Mouse (Mus musculus) spleen, postnatal 14 days (tissue): ENCODE measurements around the gene Wdr27.
"Not testable (repeated sequence)": the region's sequence is repeated elsewhere in the genome, so short reads cannot be mapped to it uniquely, and the experiment has no call there.

ENCODE experiments used
- DNase-seq, 2 experiments: peaks; one replicate each; pipeline ENCODE4 v3.0.0; 2021 to 2022; ENCODE audit warnings: low spot score in 2 of 2

Gene Wdr27

DNA sequence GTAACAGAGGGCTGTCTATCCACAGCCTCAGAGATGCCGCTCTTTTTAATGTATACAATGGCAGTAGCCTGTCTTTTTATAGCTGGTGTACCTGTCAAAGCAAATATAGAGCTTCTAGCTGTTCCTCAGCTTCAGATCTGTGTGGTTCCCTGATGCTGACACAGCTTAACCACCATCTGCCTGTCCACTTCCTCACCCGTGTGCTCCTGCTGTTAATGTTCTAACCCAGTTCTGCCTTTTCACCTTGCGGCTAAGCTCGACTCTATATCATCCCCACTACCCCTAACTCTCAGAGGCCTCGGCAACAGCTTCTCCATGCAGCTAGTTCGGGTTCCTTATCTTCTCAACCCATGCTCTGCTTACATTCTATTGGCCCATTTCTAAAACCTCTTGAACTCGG, 12.3 kb downstream of the Wdr27 start:
- no peak for DNase-seq

DNA sequence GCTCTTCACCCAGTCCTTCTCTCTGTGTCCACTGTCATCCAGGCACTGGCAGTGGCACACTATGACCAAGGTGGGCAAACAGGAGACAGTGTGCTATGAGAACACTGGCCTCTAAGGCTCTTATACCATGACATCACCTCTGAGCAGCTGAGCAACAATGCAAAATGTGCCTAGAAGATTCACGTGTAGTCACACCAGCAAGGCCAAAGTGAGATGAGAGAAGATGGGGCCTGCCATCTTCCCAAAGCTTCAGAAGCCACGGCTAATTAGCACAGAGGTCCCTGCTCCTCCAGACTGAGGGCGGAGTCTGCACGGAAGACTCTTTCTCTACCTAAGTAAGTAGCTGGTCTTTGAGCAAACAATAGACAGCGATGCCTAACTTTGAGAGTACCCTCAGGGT, 14.3 kb downstream of the Wdr27 start:
- no peak for DNase-seq

GRCm38 (mm10) chr17:14927644-14928218, 15.2 kb downstream of the Wdr27 start:
- DNase-seq: no peak

- DNase-seq: no peak
Observed at GRCm38 (mm10) chr17:14921582-14921981, 21.4 kb downstream of the Wdr27 start.

DNA sequence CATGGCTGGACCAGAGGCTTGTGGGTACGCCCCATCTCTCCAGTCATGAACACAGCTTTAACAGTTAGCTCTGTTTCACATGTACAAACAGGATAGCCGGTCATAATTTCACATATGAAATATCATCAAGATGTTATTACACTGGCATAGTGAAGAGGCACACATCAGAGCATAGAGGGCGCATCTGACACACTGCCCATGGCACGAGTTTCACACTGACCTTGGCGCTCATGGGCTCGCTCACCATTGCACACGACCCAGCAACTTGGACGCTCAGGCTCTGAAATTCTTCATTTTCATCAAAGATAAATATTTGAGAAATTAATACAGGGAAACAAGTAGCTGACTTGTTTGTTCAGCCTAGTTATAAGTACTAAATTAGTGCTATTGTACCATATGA, 25.1 kb downstream of the Wdr27 start:
- DNase-seq: no peak

- no peak for DNase-seq
Observed at GRCm38 (mm10) chr17:14914401-14914800, 28.6 kb downstream of the Wdr27 start.

- DNase-seq: no peak
Observed at GRCm38 (mm10) chr17:14912981-14913380, 30.0 kb downstream of the Wdr27 start.

GRCm38 (mm10) chr17:14912420-14912819, 30.5 kb downstream of the Wdr27 start:
- no peak for DNase-seq

DNA sequence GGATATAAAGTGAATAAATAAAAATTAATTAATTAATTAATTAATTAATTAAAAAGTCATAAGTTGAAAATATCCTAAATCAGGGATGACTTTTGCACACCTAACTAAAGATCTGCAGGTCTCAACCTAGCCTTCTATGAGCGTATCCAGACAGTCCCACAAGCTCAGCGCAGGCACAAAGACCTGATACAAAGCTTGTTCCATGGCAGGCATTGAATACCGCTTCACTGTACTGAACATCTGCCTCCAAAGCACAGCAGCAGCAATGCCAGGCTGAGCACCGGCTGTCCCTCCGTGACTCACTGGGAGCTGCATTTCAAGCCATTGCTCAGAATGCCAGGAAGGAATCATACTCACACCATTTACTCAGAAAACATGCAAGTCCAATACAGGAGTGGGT, 32.2 kb downstream of the Wdr27 start:
- no peak for DNase-seq

- DNase-seq: no peak
Observed at GRCm38 (mm10) chr17:14909331-14909730, 33.6 kb downstream of the Wdr27 start.

GRCm38 (mm10) chr17:14907136-14907535, 35.8 kb downstream of the Wdr27 start:
- no peak for DNase-seq

- no peak for DNase-seq
Observed at GRCm38 (mm10) chr17:14906611-14907010, 36.3 kb downstream of the Wdr27 start.

DNA sequence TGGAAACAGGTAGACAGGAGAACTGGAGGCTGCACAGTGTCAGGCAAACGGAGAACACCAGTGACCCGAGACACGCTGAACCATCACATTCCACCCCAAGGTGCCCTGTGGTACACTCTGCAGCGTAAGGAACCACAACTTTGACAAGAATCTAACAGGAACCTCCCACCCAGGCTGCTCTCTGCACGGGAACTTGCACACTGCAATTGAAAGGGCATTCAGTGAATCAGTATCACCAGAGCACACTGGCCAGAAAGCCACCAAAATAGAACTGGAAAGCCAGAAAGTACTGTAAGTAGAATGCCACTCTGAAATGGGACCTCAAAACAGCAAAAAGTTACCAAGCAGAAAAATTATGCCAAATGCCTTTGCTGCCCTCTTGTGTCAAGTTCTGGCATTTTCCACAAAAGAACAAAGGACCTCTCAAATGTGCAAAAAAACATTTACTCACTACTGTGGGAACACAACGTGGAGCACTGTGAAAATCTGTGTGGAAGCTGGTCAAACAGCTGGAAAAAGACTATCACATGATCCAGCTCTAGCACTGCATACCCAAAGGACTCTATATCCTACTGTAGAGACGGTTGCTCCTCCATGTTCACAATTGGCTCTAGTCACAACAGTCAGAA, 38.2 kb downstream of the Wdr27 start:
- peak in 1 of 2 experiments; percentile 31 for DNase-seq

- no peak for DNase-seq
Observed at GRCm38 (mm10) chr17:14904206-14904605, 38.8 kb downstream of the Wdr27 start.

GRCm38 (mm10) chr17:14903212-14903611, 39.7 kb downstream of the Wdr27 start:
- DNase-seq: no peak

DNA sequence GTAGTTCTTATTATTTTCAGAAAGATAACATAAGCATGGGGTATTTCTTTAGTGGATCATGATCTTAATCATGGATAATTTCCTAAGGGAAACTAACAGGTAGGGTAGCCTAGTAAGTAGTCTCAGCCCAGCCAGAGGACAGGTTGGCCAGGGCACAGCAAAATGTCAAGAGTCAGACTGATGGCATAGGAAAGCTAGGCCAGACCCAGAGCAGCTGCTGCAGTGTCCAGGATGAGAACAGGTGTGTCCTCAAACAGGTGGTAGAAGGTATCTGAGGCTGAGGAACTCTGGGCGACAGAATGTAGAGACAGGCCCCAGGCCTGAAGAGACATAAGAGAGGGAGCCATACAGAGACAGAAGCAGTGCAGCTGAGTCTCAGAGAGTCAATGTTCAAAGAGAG, 44.0 kb downstream of the Wdr27 start:
- DNase-seq: no peak

DNA sequence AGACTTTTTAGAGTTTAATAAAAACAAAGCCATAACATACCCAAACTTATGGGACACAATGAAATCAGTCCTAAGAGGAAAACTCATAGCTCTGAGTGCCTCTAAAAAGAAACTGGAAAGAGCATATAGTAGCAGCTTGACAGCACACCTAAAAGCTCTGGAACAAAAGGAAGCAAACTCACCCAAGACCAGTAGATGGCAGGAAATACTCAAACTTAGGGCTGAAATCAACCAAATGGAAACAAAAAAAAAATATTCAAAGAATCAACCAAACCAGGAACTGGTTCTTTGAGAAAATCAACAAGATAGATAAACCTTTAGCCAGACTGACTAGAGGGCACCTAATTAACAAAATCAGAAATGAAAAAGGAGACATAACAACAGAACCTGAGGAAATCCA, 47.9 kb downstream of the Wdr27 start:
- not testable (repeated sequence) for DNase-seq

- DNase-seq: no peak
Observed at GRCm38 (mm10) chr17:14886933-14887332, 56.0 kb downstream of the Wdr27 start.

DNA sequence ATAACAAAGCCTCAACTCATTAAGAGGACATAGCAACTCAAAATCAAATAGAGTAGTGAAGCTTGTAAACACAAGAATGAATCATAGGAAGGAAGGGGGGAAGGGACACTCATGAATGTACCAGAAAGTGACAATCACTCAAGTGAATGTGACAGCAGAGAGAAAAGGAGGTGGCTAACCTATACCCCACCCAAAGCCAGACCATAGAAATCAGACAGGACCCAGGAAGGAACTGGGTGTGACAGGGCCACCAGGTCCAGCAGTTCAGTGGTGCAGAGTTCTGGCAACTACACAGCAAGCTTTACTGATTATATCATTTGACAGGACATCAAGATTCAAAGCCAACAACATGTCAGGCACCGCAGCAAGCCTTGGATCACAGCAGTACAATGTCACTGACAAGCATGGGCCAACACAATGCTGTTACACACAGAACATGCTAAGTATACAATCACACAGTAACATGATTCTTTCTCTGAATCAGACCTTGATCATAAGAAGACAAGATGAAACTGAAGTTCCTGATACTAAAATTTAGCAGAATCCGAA, 68.2 kb downstream of the Wdr27 start:
- DNase-seq: no peak

DNA sequence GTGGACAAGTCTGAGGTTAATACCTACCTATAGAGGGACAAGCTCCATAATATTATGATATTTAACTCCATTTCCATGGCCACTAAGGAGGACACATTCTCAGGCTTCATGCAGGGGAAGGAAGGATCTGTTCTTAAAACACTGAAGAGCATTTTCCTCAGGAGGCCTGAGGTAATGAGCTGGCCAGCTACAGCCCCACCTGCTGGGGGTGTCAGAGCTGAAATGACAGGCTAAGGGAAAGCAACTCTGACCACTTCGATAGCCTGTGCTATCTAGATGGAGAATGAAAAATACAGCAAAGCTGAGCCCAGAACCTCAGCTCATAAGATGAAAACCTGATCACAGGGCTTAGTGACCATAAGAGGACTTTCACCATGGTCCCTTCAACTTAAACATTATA, 82.7 kb downstream of the Wdr27 start:
- DNase-seq: no peak

DNA sequence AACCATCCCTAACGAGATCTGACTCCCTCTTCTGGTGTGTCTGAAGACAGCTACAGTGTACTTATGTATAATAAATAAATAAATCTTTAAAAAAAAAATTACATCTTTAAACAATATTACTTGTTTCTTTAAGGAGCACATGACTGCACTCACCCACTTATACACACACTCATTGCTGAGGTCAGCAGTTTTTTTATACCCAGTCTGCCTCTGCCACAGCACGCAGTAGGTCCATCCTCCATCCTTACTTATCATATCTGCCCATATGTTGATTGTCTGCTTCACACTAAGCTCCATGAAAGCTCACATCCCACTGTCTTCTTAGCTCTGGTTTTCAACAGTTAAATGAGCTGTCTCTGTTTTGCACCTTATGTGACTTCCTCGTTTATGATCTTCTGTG, 95.2 kb downstream of the Wdr27 start:
- no peak for DNase-seq

GRCm38 (mm10) chr17:14846880-14847279, 96.1 kb downstream of the Wdr27 start:
- no peak for DNase-seq

GRCm38 (mm10) chr17:14826715-14827295, 116.2 kb downstream of the Wdr27 start:
- no peak for DNase-seq
